Mouse (Mus musculus) CH12.LX (cell line): ENCODE results near the gene Ric8b.

Experiments
- BHLHE40 ChIP-seq: IDR thresholded peaks from 2 replicates; pipeline ENCODE4 v1.6.1; 2011; ENCODE audit warnings: mild to moderate bottlenecking, low read depth, low read length, improper control_type of control experiment
- CTCF ChIP-seq, 2 experiments: IDR thresholded peaks in 1 of 2; conservative IDR thresholded peaks in 1 of 2; 2 replicates each; pipeline ENCODE4 v1.5.1; 2011 to 2012; ENCODE audit warnings: low read depth in 2 of 2, low read length in 2 of 2, improper control_type of control experiment in 1 of 2, inconsistent platforms in 1 of 2, mild to moderate bottlenecking in 1 of 2, moderate library complexity in 1 of 2
- ELF1 ChIP-seq: IDR thresholded peaks from 2 replicates; pipeline ENCODE4 v1.6.1; 2014; ENCODE audit warnings: low read depth, mild to moderate bottlenecking, inconsistent platforms, low read length, improper control_type of control experiment
- EP300 ChIP-seq: IDR thresholded peaks from 2 replicates; pipeline ENCODE4 v1.6.1; 2011; ENCODE audit warnings: low read length, improper control_type of control experiment
- JUND ChIP-seq: conservative IDR thresholded peaks from 2 replicates; pipeline ENCODE4 v1.6.1; 2011; ENCODE audit warnings: low read depth, low read length, improper control_type of control experiment
- KAT2A ChIP-seq: IDR thresholded peaks from 2 replicates; pipeline ENCODE4 v1.6.1; 2012; ENCODE audit warnings: low read length, improper control_type of control experiment, inconsistent platforms; ENCODE audit not compliant: insufficient replicate concordance
- MEF2A ChIP-seq: IDR thresholded peaks from 2 replicates; pipeline ENCODE4 v1.6.1; 2014; ENCODE audit warnings: low read depth, mild to moderate bottlenecking, inconsistent platforms, low read length, improper control_type of control experiment, borderline replicate concordance
- MXI1 ChIP-seq: IDR thresholded peaks from 2 replicates; pipeline ENCODE4 v1.6.1; 2011; ENCODE audit warnings: mild to moderate bottlenecking, low read depth, low read length, improper control_type of control experiment
- MYC ChIP-seq: IDR thresholded peaks from 2 replicates; pipeline ENCODE4 v1.6.1; 2011; ENCODE audit warnings: low read depth, mild to moderate bottlenecking, improper control_type of control experiment, low read length
- NELFE ChIP-seq: IDR thresholded peaks from 2 replicates; pipeline ENCODE4 v1.6.1; 2011; ENCODE audit warnings: low read depth, low read length, improper control_type of control experiment
- POLR2A ChIP-seq: IDR thresholded peaks from 2 replicates; pipeline ENCODE4 v1.6.1; 2011; ENCODE audit warnings: low read depth, mild to moderate bottlenecking, improper control_type of control experiment, low read length
- RAD21 ChIP-seq: IDR thresholded peaks from 2 replicates; pipeline ENCODE4 v1.6.1; 2011; ENCODE audit warnings: low read depth, mild to moderate bottlenecking, low read length, improper control_type of control experiment, moderate library complexity
- RCOR1 ChIP-seq: conservative IDR thresholded peaks from 2 replicates; pipeline ENCODE4 v1.6.1; 2012; ENCODE audit warnings: low read depth, mild to moderate bottlenecking, inconsistent platforms, low read length, improper control_type of control experiment
- TCF12 ChIP-seq: IDR thresholded peaks from 2 replicates; pipeline ENCODE4 v1.6.1; 2014; ENCODE audit warnings: low read depth, mild to moderate bottlenecking, inconsistent platforms, low read length, improper control_type of control experiment

- TF ChIP-seq EP300 (no peak), POLR2A (no peak), RAD21 (no peak), MEF2A (no peak), CTCF (conservative IDR thresholded peaks at IDR 0.05 in 1 of 2, IDR thresholded peaks at IDR 0.05 in 1 of 2; ENCODE audit: low read depth in 2 of 2, low read length in 2 of 2) (no peak), ELF1 (no peak), BHLHE40 (no peak), MYC (no peak), JUND (no peak), MXI1 (no peak), KAT2A (no peak), NELFE (no peak), TCF12 (no peak), RCOR1 (no peak)
These were observed 65.3 kb downstream of the Ric8b start for GRCm38 (mm10) chr10:84982675-84983074.
